Mouse (Mus musculus): Measurements from ENCODE around the gene Rpl36.

Gene Rpl36

GRCm38 (mm10) chr17:56613236-56613844 lies at the start of gene Rpl36:
Gene Rpl36, plus strand, starts transcription at chr17:56613416.
- DNase-seq (ENCODE audit: low spot score in 2 of 2) = peak; percentile 89 to 93

GRCm38 (mm10) chr17:56566293-56566692 lies 46.9 kb upstream of the Rpl36 start:
- no peak for DNase-seq (ENCODE audit: low spot score in 2 of 2)

- DNase-seq (ENCODE audit: low spot score in 2 of 2) = no peak
Measured at GRCm38 (mm10) chr17:56566918-56567317, 46.3 kb upstream of the Rpl36 start.

- DNase-seq (ENCODE audit: low spot score in 2 of 2) = no peak
Measured at GRCm38 (mm10) chr17:56567370-56567769, 45.8 kb upstream of the Rpl36 start.

- no peak for DNase-seq (ENCODE audit: low spot score in 2 of 2)
Measured at GRCm38 (mm10) chr17:56570287-56570686, 42.9 kb upstream of the Rpl36 start.

- DNase-seq (ENCODE audit: low spot score in 2 of 2) = no peak
Measured at GRCm38 (mm10) chr17:56572154-56572553, 41.1 kb upstream of the Rpl36 start.

GRCm38 (mm10) chr17:56572939-56573338 lies 40.3 kb upstream of the Rpl36 start:
- DNase-seq (ENCODE audit: low spot score in 2 of 2) = no peak

GRCm38 (mm10) chr17:56583071-56583470 lies 30.1 kb upstream of the Rpl36 start:
- no peak for DNase-seq (ENCODE audit: low spot score in 2 of 2)

GRCm38 (mm10) chr17:56583611-56584256 lies 29.5 kb upstream of the Rpl36 start:
- peak in 1 of 2 experiments; percentile 32 for DNase-seq (ENCODE audit: low spot score in 2 of 2)

- DNase-seq (ENCODE audit: low spot score in 2 of 2) = peak; percentile 98 to 99
Measured at GRCm38 (mm10) chr17:56584257-56585130, 28.7 kb upstream of the Rpl36 start, which contains the start of the genes Safb2 and Safb. Gene Safb2, minus strand, starts transcription at chr17:56584585. Gene Safb, plus strand, starts transcription at chr17:56584825.

GRCm38 (mm10) chr17:56585171-56585821 lies 27.9 kb upstream of the Rpl36 start:
- DNase-seq (ENCODE audit: low spot score in 2 of 2) = peak; percentile 39 to 52

GRCm38 (mm10) chr17:56587773-56588172 lies 25.4 kb upstream of the Rpl36 start:
- no peak for DNase-seq (ENCODE audit: low spot score in 2 of 2)

- DNase-seq (ENCODE audit: low spot score in 2 of 2) = no peak
Measured at GRCm38 (mm10) chr17:56588921-56589320, 24.3 kb upstream of the Rpl36 start.

- DNase-seq (ENCODE audit: low spot score in 2 of 2) = no peak
Measured at GRCm38 (mm10) chr17:56592553-56592952, 20.7 kb upstream of the Rpl36 start.

- DNase-seq (ENCODE audit: low spot score in 2 of 2) = no peak
Measured at GRCm38 (mm10) chr17:56593527-56594271, 19.5 kb upstream of the Rpl36 start.

GRCm38 (mm10) chr17:56603186-56604069 lies 9.8 kb upstream of the Rpl36 start:
- no peak for DNase-seq (ENCODE audit: low spot score in 2 of 2)

GRCm38 (mm10) chr17:56604070-56604380 lies 9.2 kb upstream of the Rpl36 start:
- DNase-seq (ENCODE audit: low spot score in 2 of 2) = no peak

GRCm38 (mm10) chr17:56604422-56604821 lies 8.8 kb upstream of the Rpl36 start:
- DNase-seq (ENCODE audit: low spot score in 2 of 2) = no peak

GRCm38 (mm10) chr17:56605431-56605830 lies 7.8 kb upstream of the Rpl36 start:
- DNase-seq (ENCODE audit: low spot score in 2 of 2) = no peak

- DNase-seq (ENCODE audit: low spot score in 2 of 2) = no peak
Measured at GRCm38 (mm10) chr17:56607521-56608062, 5.6 kb upstream of the Rpl36 start.
